Mouse (Mus musculus): Measurements from ENCODE around the gene Ces1d. TPM values are rescaled to one million over a fixed set of nuclear protein-coding genes. Genes with fewer than 3 reads are reported as not detected.
"Not testable (repeated sequence)": the region's sequence is repeated elsewhere in the genome, so short reads cannot be mapped to it uniquely, and the experiment has no call there.

Ces1d gene
- total RNA-seq (2017), result not detected in 2 replicates

- peak; percentile 39; the same call in 1 of the 2 replicates for ATAC-seq (replicated peaks; ENCODE audit: low read depth, poor library complexity, severe bottlenecking)
Measured at GRCm38 (mm10) chr8:93197685-93198525, at the start of gene Ces1d. TSS of gene Ces1d (minus strand) at chr8:93197838.

GRCm38 (mm10) chr8:93246057-93246456 lies 48.4 kb upstream of the Ces1d start:
- no peak for ATAC-seq (replicated peaks; ENCODE audit: low read depth, poor library complexity, severe bottlenecking)

- ATAC-seq (replicated peaks; ENCODE audit: low read depth, poor library complexity, severe bottlenecking), result no peak
Measured at GRCm38 (mm10) chr8:93239884-93240283, 42.2 kb upstream of the Ces1d start.

- ATAC-seq (replicated peaks; ENCODE audit: low read depth, poor library complexity, severe bottlenecking), result no peak
Measured at GRCm38 (mm10) chr8:93235681-93236080, 38.0 kb upstream of the Ces1d start.

- ATAC-seq (replicated peaks; ENCODE audit: low read depth, poor library complexity, severe bottlenecking), result no peak
Measured at GRCm38 (mm10) chr8:93234706-93235105, 37.1 kb upstream of the Ces1d start.

GRCm38 (mm10) chr8:93234068-93234467 lies 36.4 kb upstream of the Ces1d start:
- ATAC-seq (replicated peaks; ENCODE audit: low read depth, poor library complexity, severe bottlenecking), result no peak

GRCm38 (mm10) chr8:93229446-93229845 lies 31.8 kb upstream of the Ces1d start, which contains the start of gene Ces1e:
TSS of gene Ces1e (minus strand) at chr8:93229619.
- no peak for ATAC-seq (replicated peaks; ENCODE audit: low read depth, poor library complexity, severe bottlenecking)

GRCm38 (mm10) chr8:93228673-93229370 lies 31.2 kb upstream of the Ces1d start:
- no peak for ATAC-seq (replicated peaks; ENCODE audit: low read depth, poor library complexity, severe bottlenecking)

GRCm38 (mm10) chr8:93226471-93226870 lies 28.8 kb upstream of the Ces1d start:
- ATAC-seq (replicated peaks; ENCODE audit: low read depth, poor library complexity, severe bottlenecking), result not testable (repeated sequence)

- no peak for ATAC-seq (replicated peaks; ENCODE audit: low read depth, poor library complexity, severe bottlenecking)
Measured at GRCm38 (mm10) chr8:93221896-93222295, 24.3 kb upstream of the Ces1d start.

- ATAC-seq (replicated peaks; ENCODE audit: low read depth, poor library complexity, severe bottlenecking), result no peak
Measured at GRCm38 (mm10) chr8:93217867-93218266, 20.2 kb upstream of the Ces1d start.

GRCm38 (mm10) chr8:93217375-93217774 lies 19.7 kb upstream of the Ces1d start:
- no peak for ATAC-seq (replicated peaks; ENCODE audit: low read depth, poor library complexity, severe bottlenecking)

GRCm38 (mm10) chr8:93211091-93211490 lies 13.5 kb upstream of the Ces1d start:
- ATAC-seq (replicated peaks; ENCODE audit: low read depth, poor library complexity, severe bottlenecking), result no peak

GRCm38 (mm10) chr8:93199146-93199545 lies 1.5 kb upstream of the Ces1d start:
- ATAC-seq (replicated peaks; ENCODE audit: low read depth, poor library complexity, severe bottlenecking), result not testable (repeated sequence)

- no peak for ATAC-seq (replicated peaks; ENCODE audit: low read depth, poor library complexity, severe bottlenecking)
Measured at GRCm38 (mm10) chr8:93196436-93196835, 1.2 kb downstream of the Ces1d start.

- ATAC-seq (replicated peaks; ENCODE audit: low read depth, poor library complexity, severe bottlenecking), result no peak
Measured at GRCm38 (mm10) chr8:93180581-93181129, 17.0 kb downstream of the Ces1d start.

- no peak for ATAC-seq (replicated peaks; ENCODE audit: low read depth, poor library complexity, severe bottlenecking)
Measured at GRCm38 (mm10) chr8:93176593-93176992, 21.0 kb downstream of the Ces1d start.

GRCm38 (mm10) chr8:93174554-93174953 lies 23.1 kb downstream of the Ces1d start:
- ATAC-seq (replicated peaks; ENCODE audit: low read depth, poor library complexity, severe bottlenecking), result no peak

- ATAC-seq (replicated peaks; ENCODE audit: low read depth, poor library complexity, severe bottlenecking), result no peak
Measured at GRCm38 (mm10) chr8:93171846-93172590, 25.6 kb downstream of the Ces1d start.

GRCm38 (mm10) chr8:93163363-93163762 lies 34.3 kb downstream of the Ces1d start:
- ATAC-seq (replicated peaks; ENCODE audit: low read depth, poor library complexity, severe bottlenecking), result no peak

Measured in common myeloid progenitor, adult 5-6 weeks (primary cell).